Mouse (Mus musculus): ENCODE measurements at regions not wholly inside any gene's neighbourhood (a gene's known extent, or its start where the extent isn't known, plus 50 kb on each side); places are given as distances from the start of the nearest gene placed in this dataset.

- no peak for DNase-seq (ENCODE audit: low read depth, low spot score)
Measured at GRCm38 (mm10) chr5:75770592-75770991, 195.9 kb downstream of the Kit start.

DNA sequence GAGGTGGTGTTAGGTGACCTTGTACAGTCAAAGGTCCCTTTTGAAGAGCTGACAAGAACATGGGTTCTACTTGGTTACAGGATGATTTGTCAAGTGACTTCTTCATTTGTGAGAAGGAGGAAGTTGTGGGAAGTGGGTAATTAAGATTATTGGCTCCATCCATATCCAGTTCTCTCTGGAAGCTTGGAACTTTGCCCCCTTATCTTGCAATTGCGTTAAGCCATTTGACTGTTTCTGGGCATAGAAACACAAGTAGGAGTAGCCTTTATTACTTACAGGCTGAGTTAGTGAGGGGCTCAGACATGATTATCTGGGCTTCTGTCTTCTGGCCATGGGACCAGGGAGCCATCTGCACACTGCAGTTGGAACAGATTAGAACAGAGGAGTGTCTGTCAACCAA lies 192.5 kb downstream of the Kit start:
- DNase-seq (ENCODE audit: low read depth, low spot score) = no peak

DNA sequence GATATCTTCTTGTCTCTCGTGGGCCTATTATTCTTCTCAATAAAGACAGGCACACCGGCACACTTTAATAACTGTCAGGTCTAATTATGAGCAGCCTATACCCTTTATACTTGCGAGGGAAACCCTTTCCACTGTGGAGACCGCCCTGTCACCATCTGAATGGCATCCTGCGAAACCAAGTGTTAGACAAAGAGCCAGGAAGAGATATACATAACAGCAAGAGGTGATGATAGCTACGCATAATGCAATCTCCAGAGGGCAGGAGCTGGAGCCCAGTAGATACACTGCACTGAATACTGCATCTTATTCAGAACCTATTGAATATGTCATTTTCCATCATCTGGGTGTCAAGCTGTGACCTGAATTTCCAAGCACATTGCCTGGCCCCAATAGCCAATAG lies 187.7 kb downstream of the Kit start:
- no peak for DNase-seq (ENCODE audit: low read depth, low spot score)

GRCm38 (mm10) chr5:75761459-75762310 lies 187.0 kb downstream of the Kit start:
- no peak for DNase-seq (ENCODE audit: low read depth, low spot score)

DNA sequence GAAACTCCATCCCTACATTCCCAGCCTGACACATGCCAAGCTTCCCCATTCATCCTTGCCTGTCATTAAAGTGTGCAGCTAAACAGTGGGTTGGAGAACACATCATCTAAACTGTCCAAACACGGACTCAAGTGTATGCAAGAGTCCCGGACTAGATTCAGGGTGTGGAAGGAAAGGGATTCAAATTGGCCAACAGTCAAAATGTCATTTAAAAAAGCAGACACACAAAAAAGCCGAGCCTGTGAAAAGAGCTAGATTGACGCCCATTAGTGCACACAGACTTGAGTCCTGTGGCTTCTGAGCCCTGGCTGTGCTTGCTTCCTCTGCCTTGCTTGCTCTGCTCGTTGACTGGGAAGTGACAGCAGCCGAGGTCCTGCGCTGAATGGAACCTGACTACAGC lies 181.5 kb downstream of the Kit start:
- DNase-seq (ENCODE audit: low read depth, low spot score) = no peak

DNA sequence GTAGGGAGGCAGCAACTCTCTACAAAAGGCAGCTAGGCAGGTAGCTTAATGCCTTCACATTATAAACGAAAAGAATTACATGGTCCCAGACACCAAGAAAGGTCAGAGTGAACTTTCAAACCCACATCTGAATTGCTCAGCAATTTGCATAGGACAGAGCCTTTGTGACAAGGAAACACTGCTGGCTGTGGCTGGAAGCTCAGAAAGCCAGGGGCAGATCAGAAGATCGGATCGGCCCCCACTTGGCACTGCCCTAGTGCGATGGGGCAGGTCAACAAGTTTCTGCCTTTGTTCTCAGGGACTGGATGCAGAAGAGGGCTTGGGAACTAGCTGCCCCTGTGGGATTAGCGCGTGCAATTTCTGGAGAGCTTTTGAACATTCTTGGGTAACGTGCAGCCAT lies 179.6 kb downstream of the Kit start:
- no peak for DNase-seq (ENCODE audit: low read depth, low spot score)

- DNase-seq (ENCODE audit: low read depth, low spot score) = no peak
Measured at GRCm38 (mm10) chr5:75745311-75745710, 170.6 kb downstream of the Kit start.

- DNase-seq (ENCODE audit: low read depth, low spot score) = no peak
Measured at GRCm38 (mm10) chr5:75744475-75745045, 169.8 kb downstream of the Kit start.

DNA sequence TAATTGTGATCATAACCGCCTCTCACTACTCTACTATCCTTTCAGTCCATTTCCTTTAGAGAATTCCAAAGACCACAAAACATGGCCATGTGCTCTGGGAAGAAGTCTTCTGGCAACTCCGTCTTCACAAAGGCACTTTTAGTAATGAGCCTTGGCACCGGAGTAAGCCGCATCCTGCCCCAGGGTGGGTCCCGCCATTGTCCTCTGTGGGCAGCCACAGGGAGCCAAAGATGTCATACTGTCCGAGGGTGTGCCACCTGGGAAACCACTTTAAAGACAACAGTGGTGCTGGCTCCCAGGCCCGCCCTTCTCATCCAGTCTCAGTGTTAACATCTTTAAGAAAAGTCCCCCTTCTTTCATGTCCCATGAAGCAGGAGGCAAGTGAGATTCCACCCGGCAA lies 164.6 kb downstream of the Kit start:
- DNase-seq (ENCODE audit: low read depth, low spot score) = no peak

- DNase-seq (ENCODE audit: low read depth, low spot score) = no peak
Measured at GRCm38 (mm10) chr5:75738445-75738844, 163.7 kb downstream of the Kit start.

DNA sequence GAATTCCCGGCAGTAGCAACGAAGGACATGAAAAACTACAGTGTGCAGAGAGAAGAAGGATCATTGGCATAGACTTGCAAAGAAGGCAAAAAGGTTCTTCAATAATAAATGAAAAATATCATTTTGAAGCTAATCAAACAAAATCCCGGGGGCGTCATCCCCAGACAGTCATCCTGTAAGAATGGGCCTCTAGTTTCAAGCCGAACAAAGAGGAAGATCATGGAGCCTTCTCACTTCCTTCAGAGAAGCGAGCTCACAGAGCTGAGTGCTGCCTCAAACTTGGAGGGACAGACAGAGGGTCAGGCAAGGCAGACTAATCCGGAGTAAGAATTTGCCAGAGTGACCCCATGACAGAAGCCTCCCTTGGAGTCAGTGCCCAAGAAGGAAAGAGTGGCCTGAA lies 163.0 kb downstream of the Kit start:
- DNase-seq (ENCODE audit: low read depth, low spot score) = no peak

DNA sequence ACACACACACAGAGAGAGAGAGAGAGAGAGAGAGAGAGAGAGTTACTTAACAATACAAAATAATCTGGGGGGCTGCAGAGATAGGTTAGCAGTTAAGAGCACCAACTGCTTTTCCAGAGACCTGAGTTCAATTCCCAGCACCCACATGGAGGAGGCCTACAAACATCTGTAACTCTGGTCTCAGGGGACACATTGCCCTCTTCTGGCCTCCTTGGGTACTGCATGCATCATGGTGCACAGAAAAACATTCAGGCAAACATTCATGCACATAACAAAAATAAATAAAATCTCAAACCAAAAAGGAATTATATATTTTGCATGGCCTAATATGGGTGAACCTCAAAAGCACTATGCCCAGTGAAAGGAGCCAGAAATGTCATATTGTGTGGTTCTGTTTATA lies 161.6 kb downstream of the Kit start:
- peak; percentile 37 for DNase-seq (ENCODE audit: low read depth, low spot score)

- no peak for DNase-seq (ENCODE audit: low read depth, low spot score)
Measured at GRCm38 (mm10) chr5:75734508-75734907, 159.8 kb downstream of the Kit start.

GRCm38 (mm10) chr5:75734043-75734442 lies 159.3 kb downstream of the Kit start:
- no peak for DNase-seq (ENCODE audit: low read depth, low spot score)

DNA sequence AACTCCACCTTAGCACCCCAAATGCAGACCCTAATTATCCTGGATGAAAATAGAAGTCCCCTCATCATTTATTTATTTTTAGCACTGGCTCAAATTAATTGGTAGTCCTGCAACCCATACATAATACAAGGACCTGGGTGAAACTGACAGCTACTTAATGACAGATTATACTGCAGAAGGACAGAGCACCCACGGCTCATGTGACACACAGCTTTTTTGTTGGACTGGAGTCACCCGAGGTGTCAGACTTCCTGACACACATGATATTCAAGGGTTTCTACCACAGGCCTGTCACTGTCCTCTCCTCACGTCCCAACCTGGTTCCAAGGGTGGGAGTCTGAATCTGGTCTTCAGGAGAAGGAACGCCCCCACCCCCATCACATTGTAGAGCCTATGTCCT lies 156.5 kb downstream of the Kit start:
- DNase-seq (ENCODE audit: low read depth, low spot score) = no peak

DNA sequence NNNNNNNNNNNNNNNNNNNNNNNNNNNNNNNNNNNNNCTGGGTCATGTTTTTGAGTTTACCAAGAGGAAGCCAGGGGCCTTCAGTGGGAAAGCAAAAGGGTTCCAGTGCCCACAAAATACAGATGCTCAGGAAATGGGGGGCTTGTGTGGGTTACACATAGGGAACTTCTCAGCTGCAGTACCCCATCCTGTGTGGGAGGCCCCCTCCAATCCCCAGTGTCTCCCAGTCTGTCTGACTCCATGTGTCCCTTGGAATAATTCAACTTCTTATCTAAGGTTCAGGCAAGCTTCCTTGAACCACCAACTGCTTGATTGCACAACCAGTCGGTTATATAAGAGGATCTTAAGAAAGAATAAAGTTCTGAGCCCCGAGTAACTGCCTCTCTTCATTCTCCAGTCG lies 156.0 kb downstream of the Kit start:
- no peak for DNase-seq (ENCODE audit: low read depth, low spot score)

DNA sequence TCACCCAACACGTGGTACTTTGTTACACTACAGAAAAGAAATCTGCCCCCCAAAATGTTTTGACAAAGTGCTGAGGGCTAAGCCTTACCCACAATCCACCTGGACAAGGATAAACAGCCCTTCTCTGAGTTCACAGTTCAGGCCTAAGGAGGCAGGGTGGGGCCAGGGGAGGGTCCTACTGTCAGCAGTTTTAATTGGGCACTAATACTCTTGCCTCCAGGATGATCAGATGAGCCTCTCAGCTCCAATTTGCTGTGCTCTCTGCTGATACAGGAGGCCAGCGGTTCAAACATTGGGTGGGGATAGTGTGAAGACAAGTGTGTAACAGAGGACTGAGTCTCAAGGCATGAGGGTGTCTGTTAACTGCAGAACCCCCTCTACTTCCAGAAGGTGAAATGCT lies 146.6 kb downstream of the Kit start:
- DNase-seq (ENCODE audit: low read depth, low spot score) = no peak

DNA sequence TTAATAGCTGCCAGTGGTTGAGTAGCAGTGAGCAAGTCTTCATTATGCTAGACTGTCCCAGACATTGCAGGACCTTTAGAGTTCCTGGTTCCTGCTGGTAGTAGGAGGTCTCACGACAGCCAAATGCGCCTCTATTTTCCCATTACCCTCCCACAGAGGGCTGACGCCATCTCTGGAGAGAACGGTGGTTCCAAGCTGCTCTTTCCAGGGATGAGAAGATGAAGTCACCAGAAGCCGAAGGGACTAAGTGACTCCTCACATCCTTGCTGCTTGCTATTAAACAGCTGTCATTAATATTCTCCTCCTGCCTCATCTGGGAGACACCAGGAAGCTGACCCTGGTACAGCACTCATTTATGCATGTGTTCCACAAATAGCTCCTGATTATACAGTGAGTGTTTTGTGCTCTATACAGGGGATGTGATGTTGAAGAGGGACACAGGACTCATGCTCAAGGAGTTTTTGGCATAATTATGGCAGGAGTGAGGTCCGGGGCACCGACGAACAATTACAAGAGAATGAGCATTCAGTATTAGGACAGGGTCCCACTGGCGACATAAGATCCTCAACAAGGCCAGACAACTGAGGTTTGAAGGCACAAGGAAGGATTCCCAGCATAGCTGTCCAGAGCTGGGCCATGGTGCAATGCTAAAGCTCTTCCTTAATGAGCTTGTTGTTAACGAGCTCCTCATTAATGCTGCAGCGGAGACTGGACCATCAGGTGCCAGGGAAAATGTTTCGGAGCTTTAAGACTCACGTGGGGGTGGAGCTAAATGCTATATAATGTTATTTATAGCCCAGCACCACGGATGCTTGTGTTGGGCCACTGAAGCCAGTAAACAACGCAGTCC lies 145.6 kb downstream of the Kit start:
- no peak for DNase-seq (ENCODE audit: low read depth, low spot score)

GRCm38 (mm10) chr5:75718511-75719225 lies 144.0 kb downstream of the Kit start:
- no peak for DNase-seq (ENCODE audit: low read depth, low spot score)
